Mouse (Mus musculus): ENCODE data around the gene Tmem178.

Tmem178 gene

DNA sequence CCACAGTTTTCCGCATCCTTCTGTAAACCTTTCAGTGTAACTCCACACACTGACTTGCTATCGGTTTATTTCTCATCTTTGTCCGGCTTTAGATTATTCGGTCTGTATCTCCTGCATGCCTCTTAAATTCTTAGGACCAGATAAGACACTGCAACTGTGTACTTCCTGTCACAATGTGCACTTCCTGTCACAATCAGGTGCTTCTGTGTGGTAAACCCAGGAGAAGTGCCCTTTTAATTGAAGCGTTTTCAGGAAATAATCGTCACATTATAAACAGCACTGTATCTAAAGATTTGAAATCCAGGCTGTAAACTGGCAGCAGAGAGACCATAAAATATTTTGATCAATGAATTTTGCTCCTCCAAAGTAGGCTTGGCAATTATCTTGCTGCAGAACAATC, 100.7 kb downstream of the Tmem178 start:
- no peak for DNase-seq (ENCODE audit: low read depth in 1 of 2, low spot score in 2 of 2)

DNA sequence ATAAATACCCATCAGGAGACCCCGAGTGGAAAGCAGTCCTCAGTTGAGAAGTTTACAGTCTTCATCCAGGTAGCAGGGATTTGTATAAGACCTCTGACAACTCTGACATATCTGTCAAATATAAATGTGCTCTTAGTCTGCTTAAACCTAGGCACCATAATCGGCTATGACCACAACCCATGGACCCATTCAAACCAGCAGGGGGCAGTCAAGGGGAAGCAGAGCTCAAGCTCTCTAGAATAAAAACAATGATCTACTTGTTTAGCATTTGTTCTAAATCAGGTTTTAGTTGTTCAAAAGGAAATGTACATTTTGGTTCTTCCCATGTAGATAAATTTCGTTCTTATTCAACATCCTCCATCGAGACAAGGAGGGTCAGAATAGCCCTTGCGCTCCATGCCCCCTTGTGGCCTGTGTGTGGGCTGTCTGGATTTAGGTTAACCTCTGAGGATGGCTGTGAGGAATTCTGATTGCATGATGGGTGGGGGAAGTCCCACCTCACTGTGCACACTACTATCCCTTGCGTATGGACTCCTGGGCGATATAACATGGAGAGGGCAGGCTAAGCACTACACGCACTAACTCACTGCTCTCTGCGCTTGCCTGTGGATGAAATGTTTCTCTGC, 101.2 kb downstream of the Tmem178 start:
- DNase-seq (ENCODE audit: low read depth in 1 of 2, low spot score in 2 of 2) = no peak

DNA sequence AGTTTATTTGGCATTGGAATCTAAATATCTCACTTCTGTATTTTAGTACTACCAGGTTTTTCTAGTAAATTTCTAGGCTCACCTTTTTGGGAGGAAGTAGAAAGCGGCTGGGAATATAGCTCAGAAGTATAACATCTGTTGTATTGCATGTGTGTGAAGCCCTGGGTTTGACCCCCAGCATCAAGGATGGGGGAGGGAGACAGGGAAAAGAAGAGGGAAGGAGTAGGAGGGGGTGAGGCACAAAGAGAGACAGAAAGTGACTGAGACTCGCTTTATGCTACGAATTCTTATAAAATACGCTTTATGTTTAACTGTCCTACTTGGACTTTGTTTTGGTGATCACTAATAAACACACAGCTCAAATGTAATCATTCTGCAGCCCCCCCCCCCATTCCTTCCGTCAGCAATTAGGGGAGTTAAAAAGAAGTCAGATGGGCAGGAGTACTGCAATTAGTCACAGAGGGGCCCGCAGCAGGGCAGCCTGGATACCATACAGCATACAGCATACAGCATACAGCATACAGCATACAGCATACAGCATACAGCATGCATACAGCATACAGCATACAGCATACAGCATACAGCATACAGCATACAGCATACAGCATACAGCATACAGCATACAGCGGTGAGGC, 103.6 kb downstream of the Tmem178 start:
- DNase-seq (ENCODE audit: low read depth in 1 of 2, low spot score in 2 of 2) = no peak

Measured in monocyte, adult 2 months (primary cell).